Mouse (Mus musculus): ENCODE measurements around the gene Thada.
A peak's percentile ranks its signal among the peaks of the same experiment; 100 is the strongest.

Thada gene

DNA sequence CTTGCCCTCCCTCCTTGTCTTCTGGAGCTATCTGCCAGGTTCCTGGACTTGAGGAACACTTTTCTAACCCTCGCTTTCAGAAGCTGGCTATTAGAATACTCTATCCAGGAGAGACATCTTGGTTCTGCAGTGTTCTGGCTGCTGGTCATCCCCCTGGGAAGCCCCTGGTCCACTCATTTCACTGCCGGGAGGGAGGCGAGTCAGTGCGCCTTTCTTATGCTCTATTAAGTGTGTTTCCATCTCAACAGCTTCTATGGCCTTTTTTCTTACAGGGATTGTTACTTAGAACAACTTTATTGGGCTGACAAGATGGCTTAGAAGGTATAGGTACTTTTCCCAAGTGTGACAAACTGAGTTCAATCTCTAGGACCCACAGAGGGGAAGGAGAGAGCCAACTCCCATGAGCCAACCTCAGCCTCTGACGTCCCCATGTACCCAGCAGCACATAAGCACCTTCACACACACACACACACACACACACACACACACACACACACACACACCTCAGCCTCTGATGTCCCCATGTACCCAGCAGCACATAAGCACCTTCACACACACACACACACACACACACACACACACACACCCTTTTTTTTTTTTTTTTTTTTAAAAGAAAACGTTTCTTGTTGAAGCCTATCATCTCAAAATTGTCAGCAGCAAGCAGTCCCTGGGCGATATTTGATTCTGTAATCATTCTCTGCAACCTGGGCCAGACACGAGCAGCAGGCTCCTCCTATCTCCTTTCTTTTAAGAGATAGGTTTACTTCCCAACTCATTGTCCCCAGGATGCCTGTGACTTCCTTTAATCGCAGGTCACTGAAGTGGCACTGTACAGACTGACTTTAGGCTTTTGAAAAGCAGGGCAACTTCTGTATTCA, 113.9 kb downstream of the Thada start:
- DNase-seq (ENCODE audit: low read depth in 2 of 2, low spot score in 2 of 2), result peak in 1 of 2 experiments; percentile 21

- DNase-seq (ENCODE audit: low read depth in 2 of 2, low spot score in 2 of 2), result no peak
These were observed 114.7 kb downstream of the Thada start for GRCm38 (mm10) chr17:84351276-84351675.

DNA sequence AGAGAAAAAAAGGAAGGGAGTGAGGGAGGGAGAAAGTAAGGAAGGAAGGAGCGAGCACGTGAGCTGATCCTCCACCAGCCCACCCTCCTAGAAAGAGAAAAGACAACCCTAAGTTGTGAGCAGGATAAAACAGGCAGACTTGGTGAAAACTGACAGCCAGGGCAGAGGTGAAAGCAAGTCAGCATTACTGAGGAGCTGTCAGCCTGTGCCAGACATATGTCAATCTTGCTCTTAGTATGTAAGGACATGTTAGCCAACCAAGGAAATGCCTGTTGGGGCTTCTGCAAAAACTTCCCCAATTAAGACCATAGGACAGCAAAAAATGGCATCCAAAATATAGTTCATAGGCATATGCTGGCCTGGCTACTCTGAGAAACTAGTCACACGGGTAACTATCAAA, 117.1 kb downstream of the Thada start:
- no peak for DNase-seq (ENCODE audit: low read depth in 2 of 2, low spot score in 2 of 2)

DNA sequence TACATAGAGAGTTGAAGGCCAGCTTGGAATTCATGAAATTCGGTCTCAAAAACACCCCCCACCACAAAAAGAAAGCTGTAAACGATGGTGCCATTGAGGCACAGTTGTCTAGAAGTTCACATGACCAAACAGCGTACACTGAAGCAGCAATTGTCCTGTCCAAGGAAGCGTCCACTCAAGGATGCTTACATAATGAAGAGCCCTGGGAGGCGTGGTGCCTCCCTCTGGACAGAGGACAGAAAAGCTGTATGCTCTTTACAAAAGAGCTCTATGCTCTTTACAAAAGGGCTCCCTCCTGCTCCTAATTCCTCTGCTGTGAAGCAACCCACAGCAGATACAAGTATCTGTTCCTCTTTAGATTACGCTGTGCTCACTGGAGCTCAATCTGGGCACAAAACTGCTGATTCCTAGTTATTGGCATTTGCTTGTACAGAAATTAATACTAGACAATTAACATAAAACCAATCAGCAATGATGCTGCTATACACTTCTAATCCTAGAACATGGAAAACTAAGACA, 123.6 kb downstream of the Thada start:
- no peak for DNase-seq (ENCODE audit: low read depth in 2 of 2, low spot score in 2 of 2)

- no peak for DNase-seq (ENCODE audit: low read depth in 2 of 2, low spot score in 2 of 2)
These were observed 124.3 kb downstream of the Thada start for GRCm38 (mm10) chr17:84341686-84342085.

DNA sequence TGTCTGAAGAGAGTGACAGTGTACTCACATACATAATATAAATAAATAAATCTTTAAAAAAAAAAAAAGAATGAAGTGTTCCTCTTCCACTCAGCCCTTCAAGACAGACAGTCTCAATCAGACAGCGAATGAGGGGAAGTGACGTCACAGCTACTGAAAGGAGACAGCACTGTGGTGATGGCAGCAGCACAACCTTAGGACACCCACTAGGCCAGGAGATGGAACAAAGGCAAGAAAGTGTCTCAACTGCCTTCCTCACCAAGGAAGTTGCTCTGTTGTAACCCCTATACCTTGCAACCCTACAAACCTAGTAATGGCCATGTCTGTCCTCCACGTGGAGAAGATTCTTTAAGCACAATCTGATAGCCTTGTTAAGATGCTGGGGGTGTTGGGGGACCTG, 125.4 kb downstream of the Thada start:
- no peak for DNase-seq (ENCODE audit: low read depth in 2 of 2, low spot score in 2 of 2)

- peak in 1 of 2 experiments; percentile 47 for DNase-seq (ENCODE audit: low read depth in 2 of 2, low spot score in 2 of 2)
These were observed 130.0 kb downstream of the Thada start for GRCm38 (mm10) chr17:84335996-84336395.

DNA sequence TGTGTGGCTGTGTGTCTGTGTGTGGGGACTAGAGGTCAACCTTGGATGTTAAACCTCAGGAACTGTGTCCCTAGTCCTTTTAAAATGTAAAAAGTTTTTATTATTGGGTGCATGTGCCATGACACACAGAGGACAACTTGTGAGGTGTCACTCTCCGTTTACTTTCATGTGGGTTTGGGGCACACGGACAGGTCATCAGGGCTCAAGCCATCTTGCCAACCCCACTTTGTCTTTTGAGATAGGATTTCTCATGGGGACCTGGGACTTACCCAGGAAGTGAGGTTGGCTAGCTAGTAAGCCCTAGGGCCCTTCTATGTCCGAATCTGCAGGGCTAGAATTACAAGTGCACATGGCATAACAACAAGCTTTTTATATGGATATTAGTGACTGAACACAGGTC, 130.9 kb downstream of the Thada start:
- DNase-seq (ENCODE audit: low read depth in 2 of 2, low spot score in 2 of 2), result no peak

DNA sequence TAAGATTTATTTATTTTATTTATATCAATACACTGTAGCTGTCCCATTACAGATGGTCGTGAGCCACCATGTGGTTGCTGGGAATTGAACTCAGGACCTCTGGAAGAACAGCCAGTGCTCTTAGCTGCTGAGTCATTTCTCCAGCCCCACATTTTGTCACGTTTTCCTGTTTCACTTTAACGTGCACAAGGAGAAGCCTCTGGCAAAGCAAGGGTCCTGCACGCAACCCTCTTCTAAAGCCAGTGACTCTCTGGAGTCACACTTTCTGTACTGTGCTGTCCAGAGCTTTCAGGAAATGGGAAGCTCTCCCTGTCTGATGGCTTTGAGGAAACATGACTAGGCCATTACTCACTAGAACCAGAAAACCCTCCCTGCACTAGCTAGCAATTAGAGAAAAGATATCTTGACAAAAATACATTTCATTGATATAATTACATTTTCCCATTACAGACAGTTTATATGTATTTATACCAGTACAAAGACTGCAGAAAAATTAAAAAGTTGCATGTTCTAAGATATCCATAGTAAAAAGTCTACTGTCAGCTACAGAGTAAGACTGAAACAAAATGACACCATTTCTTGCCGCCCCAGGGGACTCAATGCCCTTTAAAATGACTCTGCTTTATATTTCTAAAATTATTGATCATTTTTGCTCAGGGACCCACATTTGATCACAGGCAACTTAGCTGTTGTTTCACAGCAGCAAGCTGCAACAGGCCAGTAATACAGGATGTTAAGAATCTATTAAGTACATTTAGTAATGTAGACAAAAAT, 131.6 kb downstream of the Thada start:
- no peak for DNase-seq (ENCODE audit: low read depth in 2 of 2, low spot score in 2 of 2)

GRCm38 (mm10) chr17:84332940-84333339, 133.1 kb downstream of the Thada start:
- peak; percentile 88 to 92 for DNase-seq (ENCODE audit: low read depth in 2 of 2, low spot score in 2 of 2)

DNA sequence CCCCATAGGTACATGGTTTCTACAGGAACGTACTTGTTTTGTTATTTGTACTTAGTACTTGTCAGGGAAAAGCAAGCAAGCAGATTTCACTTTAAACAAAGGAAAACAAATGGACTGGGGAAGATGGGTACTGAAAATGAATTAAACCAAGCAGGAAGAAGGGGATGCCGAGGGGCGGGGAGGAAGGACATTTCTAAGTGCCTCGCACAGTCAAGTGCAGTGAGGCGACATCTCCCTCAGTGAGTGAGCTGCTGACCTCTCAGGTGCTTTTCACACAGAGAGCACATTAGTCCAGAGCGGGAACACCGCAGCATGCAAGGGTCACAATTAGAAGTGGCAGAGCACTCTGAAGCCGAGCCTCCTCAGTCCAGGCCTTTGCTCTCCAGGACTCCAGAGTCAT, 135.0 kb downstream of the Thada start:
- peak in 1 of 2 experiments; percentile 54 for DNase-seq (ENCODE audit: low read depth in 2 of 2, low spot score in 2 of 2)

DNA sequence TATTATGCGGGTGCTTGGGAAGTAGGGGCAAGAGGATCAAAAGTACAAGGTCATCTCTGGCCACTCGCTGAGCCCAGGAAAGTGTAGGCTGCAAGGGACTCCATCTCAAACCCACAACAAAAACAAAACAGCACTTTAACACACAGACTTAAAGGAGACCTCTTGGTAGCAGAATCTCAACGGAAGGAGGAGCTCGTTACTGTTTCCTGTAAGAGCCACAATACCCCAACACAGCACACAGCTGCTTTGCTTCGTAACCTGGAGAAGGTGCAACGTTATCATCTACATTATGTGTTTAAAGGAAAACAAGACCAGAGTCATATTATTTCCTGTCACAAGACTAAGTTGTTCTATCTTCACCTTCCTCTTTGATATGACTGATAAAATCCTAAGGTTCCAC, 135.5 kb downstream of the Thada start:
- DNase-seq (ENCODE audit: low read depth in 2 of 2, low spot score in 2 of 2), result peak; percentile 74 to 77

DNA sequence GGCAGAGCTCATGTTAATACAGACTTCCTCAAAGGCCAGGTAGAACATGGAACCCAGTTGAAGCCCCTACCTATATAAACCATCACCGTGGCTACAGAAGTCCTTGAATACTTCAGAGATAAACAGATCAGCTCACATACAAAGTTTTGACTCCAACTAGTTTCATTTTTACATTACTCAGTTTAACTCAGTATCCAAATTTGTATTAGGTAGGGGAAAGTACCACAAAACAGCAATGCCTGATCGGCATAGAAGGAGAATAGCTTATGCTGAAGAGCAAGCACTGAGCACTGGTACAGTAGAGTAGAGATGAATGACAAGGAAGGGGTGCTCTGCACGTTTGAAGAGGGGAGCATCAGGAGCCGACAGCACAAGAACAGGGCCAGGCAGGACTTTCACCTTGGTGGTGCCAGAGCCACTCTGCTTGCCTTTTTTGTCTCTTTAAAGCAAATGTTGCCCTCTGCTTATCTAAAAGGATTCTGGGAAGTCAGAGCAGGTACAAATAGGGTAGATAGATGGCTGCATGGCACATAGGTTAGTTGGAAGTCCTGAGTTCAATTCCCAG, 136.0 kb downstream of the Thada start:
- peak in 1 of 2 experiments; percentile 47 for DNase-seq (ENCODE audit: low read depth in 2 of 2, low spot score in 2 of 2)

DNA sequence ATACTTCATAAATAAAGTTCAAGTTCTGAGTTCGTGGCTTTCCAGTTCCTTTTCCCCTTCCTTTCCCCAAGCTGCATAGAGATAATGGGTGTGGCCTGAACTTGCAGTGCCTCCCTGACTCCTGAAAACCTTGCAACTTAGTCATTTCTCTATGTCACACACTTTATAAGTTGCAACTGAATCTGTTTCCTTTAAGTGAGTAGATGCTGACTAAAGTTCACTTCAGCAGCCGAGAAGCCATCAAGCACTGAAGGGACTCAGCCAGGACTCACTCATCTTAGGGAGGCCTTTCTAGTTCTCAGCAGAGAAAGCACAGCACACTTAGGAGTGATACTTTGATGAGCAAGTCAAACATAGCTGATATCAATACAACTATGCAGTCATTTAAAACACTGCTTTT, 137.5 kb downstream of the Thada start:
- no peak for DNase-seq (ENCODE audit: low read depth in 2 of 2, low spot score in 2 of 2)

- no peak for DNase-seq (ENCODE audit: low read depth in 2 of 2, low spot score in 2 of 2)
These were observed 138.7 kb downstream of the Thada start for GRCm38 (mm10) chr17:84327051-84327925.

GRCm38 (mm10) chr17:84322176-84322575, 143.8 kb downstream of the Thada start:
- DNase-seq (ENCODE audit: low read depth in 2 of 2, low spot score in 2 of 2), result no peak

- DNase-seq (ENCODE audit: low read depth in 2 of 2, low spot score in 2 of 2), result no peak
These were observed 144.7 kb downstream of the Thada start for GRCm38 (mm10) chr17:84321351-84321750.

GRCm38 (mm10) chr17:84320576-84320975, 145.4 kb downstream of the Thada start:
- DNase-seq (ENCODE audit: low read depth in 2 of 2, low spot score in 2 of 2), result no peak

DNA sequence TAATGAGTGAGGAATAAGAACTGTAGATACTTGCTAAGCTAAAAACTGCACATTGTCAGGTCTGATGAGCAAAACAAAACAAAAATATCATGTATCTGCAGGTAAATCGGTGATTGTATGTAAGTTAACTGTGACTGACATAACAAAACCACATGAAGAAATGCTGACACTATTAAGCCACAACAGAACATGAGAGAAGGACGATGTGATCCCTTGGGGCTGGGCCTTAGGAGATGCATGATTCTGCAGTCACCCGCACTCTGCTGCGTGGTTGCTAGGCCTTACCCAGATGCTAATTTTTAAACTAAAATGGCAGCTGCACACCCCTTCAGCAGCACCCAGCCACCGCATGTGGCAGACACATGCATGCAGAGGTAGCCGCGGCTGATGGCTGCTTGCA, 151.7 kb downstream of the Thada start:
- peak in 1 of 2 experiments; percentile 33 for DNase-seq (ENCODE audit: low read depth in 2 of 2, low spot score in 2 of 2)

- peak; percentile 68 to 76 for DNase-seq (ENCODE audit: low read depth in 2 of 2, low spot score in 2 of 2)
These were observed 152.5 kb downstream of the Thada start for GRCm38 (mm10) chr17:84313494-84313893.

DNA sequence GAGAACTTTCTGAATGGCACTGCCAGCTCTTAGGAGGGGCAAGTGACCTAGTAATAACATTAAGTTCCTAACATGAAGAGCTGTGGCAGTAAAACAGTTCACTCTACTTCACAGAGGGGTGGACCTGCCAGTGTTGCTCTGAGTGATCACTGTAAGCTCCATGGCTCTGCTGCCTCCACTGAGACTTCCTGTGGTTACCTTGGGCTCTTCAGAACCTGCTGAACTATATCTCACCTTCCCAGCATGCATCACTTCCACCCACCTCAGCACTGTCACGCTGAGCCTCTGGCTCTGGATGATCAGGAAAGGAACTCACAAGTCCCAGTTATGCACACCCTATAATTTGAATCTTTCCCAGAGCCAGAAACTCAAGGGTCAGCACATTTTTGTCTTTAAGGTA, 159.9 kb downstream of the Thada start:
- DNase-seq (ENCODE audit: low read depth in 2 of 2, low spot score in 2 of 2), result peak; percentile 75 to 80

Data from CD8-positive naive resting alpha-beta T cell, adult 2 months (primary cell).